Mouse (Mus musculus): ENCODE measurements around the gene Cops3.

DNA sequence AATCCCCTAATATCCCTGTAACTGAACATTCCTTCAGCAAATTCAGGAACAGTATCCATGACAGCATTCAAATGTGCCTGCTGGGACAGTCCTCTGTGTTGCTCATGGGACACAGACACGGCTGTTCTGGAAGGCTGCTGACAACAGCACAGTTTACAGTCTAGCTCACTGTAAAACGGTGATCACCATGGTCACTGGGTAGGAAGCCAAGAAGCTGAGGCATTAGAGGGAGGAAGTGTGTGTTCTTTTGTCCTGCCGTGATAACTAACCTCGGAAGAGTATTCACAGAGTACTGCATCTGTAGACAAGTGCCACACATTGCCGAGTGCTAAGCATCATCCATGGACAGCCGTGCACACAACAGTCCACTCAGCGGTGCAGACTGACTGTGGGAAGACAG lies 68.9 kb downstream of the Cops3 start:
- TF ChIP-seq POLR2A (IDR thresholded peaks at IDR 0.05; ENCODE audit: extremely low read depth, insufficient read depth, low read length) = no peak
- no peak for TF ChIP-seq CTCF (IDR thresholded peaks at IDR 0.05; ENCODE audit: extremely low read depth, insufficient read depth, low read length)
